Mouse (Mus musculus): ENCODE measurements around the gene Endog.

- no peak for TF ChIP-seq POLR2A (IDR thresholded peaks at IDR 0.05; ENCODE audit: extremely low read depth, insufficient read depth, low read length)
- TF ChIP-seq CTCF (IDR thresholded peaks at IDR 0.05; ENCODE audit: low read depth, low read length), result no peak
These were observed 43.5 kb downstream of the Endog start for GRCm38 (mm10) chr2:30214745-30215144.

Measured in liver, adult 2 months (tissue).